Mouse (Mus musculus): ENCODE measurements around the gene Atp13a2.

GRCm38 (mm10) chr4:141049476-141049835 lies 62.8 kb downstream of the Atp13a2 start:
- TF ChIP-seq CTCF (IDR thresholded peaks at IDR 0.05; ENCODE audit: borderline replicate concordance, extremely low read depth, insufficient read depth, insufficient read length) (no peak), POLR2A (IDR thresholded peaks at IDR 0.05; ENCODE audit: borderline replicate concordance, extremely low read depth, insufficient read depth, insufficient read length, poor library complexity, severe bottlenecking) (no peak)

Data from brain, embryonic 14.5 days (tissue).